Mouse (Mus musculus) myocyte (in vitro differentiated cells): Measurements from ENCODE around the gene Gm11733.

Experiments
- E2F4 ChIP-seq: IDR thresholded peaks from one replicate; pipeline ENCODE4 v1.6.1; 2011; ENCODE audit warnings: mild to moderate bottlenecking, control low read depth, moderate library complexity; ENCODE audit not compliant: insufficient read depth
- MAX ChIP-seq: IDR thresholded peaks from one replicate; pipeline ENCODE4 v1.6.1; 2011; ENCODE audit warnings: low read depth, mild to moderate bottlenecking, control low read depth
- MYOG ChIP-seq, 3 experiments: IDR thresholded peaks; one replicate each; pipeline ENCODE4 v1.6.1; 2011; ENCODE audit warnings: control low read depth in 2 of 3, low read depth in 2 of 3, mild to moderate bottlenecking in 2 of 3; ENCODE audit not compliant: insufficient read length in 2 of 3, control insufficient read depth in 1 of 3, insufficient read depth in 1 of 3
- POLR2A ChIP-seq: IDR thresholded peaks from one replicate; pipeline ENCODE4 v1.6.1; 2011; ENCODE audit warnings: low read depth, mild to moderate bottlenecking, control low read depth, moderate library complexity; ENCODE audit not compliant: insufficient read length
- SRF ChIP-seq: IDR thresholded peaks from one replicate; pipeline ENCODE4 v1.6.1; 2011; ENCODE audit warnings: low read depth; ENCODE audit not compliant: control insufficient read depth, insufficient read length
- TCF12 ChIP-seq: IDR thresholded peaks from one replicate; pipeline ENCODE4 v1.6.1; 2011; ENCODE audit warnings: mild to moderate bottlenecking, control low read depth; ENCODE audit not compliant: poor library complexity, insufficient read depth, severe bottlenecking
- TCF3 ChIP-seq: IDR thresholded peaks from one replicate; pipeline ENCODE4 v1.6.1; 2011; ENCODE audit warnings: low read depth, control low read depth; ENCODE audit not compliant: insufficient read length
- USF1 ChIP-seq: IDR thresholded peaks from one replicate; pipeline ENCODE4 v1.6.1; 2011; ENCODE audit warnings: low read depth, mild to moderate bottlenecking, control low read depth, moderate library complexity

- no peak for TF ChIP-seq TCF3
- no peak for TF ChIP-seq POLR2A
- no peak for TF ChIP-seq MYOG (IDR thresholded peaks at IDR 0.05; ENCODE audit: control insufficient read depth in 1 of 3, insufficient read depth in 1 of 3, insufficient read length in 2 of 3, low read depth in 2 of 3)
- TF ChIP-seq USF1: no peak
- no peak for TF ChIP-seq SRF
- TF ChIP-seq MAX: no peak
- TF ChIP-seq TCF12: no peak
- no peak for TF ChIP-seq E2F4
Observed at GRCm38 (mm10) chr11:117472885-117473284, 11.3 kb upstream of the Gm11733 start.
